Mouse (Mus musculus) lung, adult 2 months (tissue): ENCODE measurements around the gene Hoxa5. TPM values are rescaled to one million over a fixed set of nuclear protein-coding genes. Genes with fewer than 3 reads are reported as not detected.

Source experiments
- DNase-seq: peaks from one replicate; pipeline ENCODE4 v3.0.0; 2022
- H3K4me1 ChIP-seq: fragments of 200-500 bp; 2 replicates; pipeline ENCODE4 v1.6.1; 2011; ENCODE audit warnings: low read length; ENCODE audit not compliant: control insufficient read depth, insufficient read depth
- H3K4me3 ChIP-seq: fragments of 200-500 bp; replicated peaks from 2 replicates; pipeline ENCODE3; 2011; ENCODE audit warnings: low read depth, mild to moderate bottlenecking, control low read depth, low read length; ENCODE audit errors: extremely low read depth
- CTCF ChIP-seq: fragments of 200-500 bp; IDR thresholded peaks from 2 replicates; pipeline ENCODE4 v1.5.1; 2011; ENCODE audit warnings: mild to moderate bottlenecking, low read length, control low read depth; ENCODE audit not compliant: insufficient read depth
- POLR2A ChIP-seq: fragments of 200-500 bp; IDR thresholded peaks from 2 replicates; pipeline ENCODE4 v1.6.1; 2011; ENCODE audit warnings: low read depth, mild to moderate bottlenecking, control low read depth, low read length, borderline replicate concordance; ENCODE audit errors: extremely low read depth
- WGBS: fragments of 180-500 bp; shearing (Covaris S2); methylation state at CpG from one replicate; pipeline ENCODE4 v1.1.7; 2018; 5-methylcytosine and 5-hydroxymethylcytosine counted together
- polyA plus RNA-seq: library from polyadenylated mRNA; depleted of rRNA; stranded (reverse); fragments of >200 nt; gene quantifications from 2 replicates; pipeline ENCODE4 v1.2.3, GENCODE M21; 2012

Gene Hoxa5
- polyA plus RNA-seq, 1 experiment, result 29.1 TPM

DNA sequence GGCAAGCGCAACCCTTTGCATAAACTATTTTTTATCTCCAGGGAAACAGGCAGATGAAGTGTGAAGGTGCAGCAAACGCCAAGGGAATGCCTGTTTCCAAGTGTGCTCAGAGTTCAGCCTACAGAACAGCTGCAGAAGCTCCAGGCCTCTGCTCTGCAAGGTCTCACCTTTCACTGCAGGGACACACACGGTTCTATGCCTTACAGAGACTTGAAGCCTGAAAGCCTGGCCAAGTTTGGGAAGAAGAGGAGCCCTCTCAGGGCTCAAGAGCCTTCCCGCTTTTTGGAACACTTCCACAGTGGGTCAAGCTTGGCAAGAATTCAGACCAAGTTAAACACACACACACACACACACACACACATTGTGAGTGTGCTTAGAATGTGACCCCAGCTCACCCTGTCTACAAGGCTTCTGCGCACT, 15.2 kb downstream of the Hoxa5 start:
- WGBS, result 23% methylated on average over 5 of the region's 5 CpGs
- Histone ChIP-seq H3K4me3 (no peak overlapping the region), H3K4me1 (peaks cover 7% of the 10 kb centered on the region)
- TF ChIP-seq CTCF (no peak), POLR2A (no peak)
- DNase-seq, result no peak

DNA sequence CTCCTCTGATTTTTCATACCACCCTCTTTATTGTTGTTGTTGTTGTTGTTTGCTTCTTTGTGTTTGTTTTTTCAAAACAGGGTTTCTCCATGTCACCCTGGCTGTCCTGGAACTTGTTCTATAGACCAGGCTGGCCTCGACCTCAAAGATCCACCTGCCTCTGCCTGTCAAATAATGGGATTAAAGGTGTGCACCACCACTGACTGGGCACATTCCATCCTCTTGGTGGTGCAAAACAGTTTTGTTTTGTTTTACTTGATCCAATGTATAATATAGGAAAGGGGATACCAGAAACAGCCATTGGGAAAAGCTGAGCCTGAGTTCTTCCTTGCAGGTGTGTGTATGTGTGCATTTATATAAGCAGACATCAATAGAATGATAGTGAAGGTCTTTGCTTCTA, 17.9 kb downstream of the Hoxa5 start:
- H3K4me1 ChIP-seq, result peaks cover 4% of the 10 kb centered on the region
- TF ChIP-seq CTCF (no peak), POLR2A (no peak)
- DNase-seq, result no peak
- H3K4me3 ChIP-seq, result no peak overlapping the region
- 75% methylated on average over 1 of the region's 1 CpGs for WGBS

DNA sequence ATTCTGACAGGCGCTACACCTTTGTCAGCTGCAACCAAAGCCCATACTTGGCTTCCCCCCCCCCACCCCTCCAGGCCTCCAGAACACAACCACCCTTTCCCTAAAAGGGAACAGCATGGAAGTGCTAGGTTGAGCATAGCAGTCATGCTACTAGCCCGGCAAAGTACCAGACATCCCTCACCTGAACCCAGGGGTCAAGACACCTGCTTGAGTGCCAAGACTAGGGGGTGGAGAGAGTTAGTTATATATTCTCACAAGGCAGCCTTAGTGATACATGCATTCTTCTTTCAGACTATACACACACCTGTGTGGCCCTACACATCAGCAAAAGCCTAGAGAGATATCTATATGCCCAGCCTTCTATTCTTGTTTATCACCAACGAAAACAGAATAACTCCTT, 18.6 kb downstream of the Hoxa5 start:
- WGBS, result 56% methylated on average over 3 of the region's 3 CpGs
- H3K4me3 ChIP-seq, result no peak overlapping the region
- TF ChIP-seq CTCF (no peak), POLR2A (no peak)
- peaks cover 4% of the 10 kb centered on the region for H3K4me1 ChIP-seq
- no peak for DNase-seq

DNA sequence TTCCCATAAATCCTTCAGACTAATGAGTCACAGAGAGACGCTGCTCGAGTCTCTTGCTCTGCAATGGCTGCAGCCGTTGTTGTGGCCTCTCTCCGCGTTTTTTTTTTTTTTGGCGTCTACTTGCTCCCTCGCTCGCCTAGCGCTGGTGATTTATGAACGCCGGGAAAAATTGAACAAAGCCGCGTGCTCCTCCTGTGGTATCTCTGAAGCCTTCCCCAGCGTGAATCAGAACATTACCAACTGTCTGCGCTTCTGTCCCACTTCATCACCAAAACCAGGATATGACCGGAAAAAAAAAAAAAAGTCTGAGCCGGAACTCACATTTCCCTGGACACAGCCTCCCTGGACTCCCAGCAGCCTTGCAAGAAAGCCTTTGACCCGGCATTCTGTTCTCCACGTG, 19.2 kb downstream of the Hoxa5 start:
- WGBS, result 11% methylated on average over 19 of the region's 19 CpGs
- DNase-seq, result peak; percentile 5
- TF ChIP-seq POLR2A (no peak), CTCF (no peak)
- H3K4me1 ChIP-seq, result peaks cover 4% of the 10 kb centered on the region
- H3K4me3 ChIP-seq, result peak overlapping the region; percentile 37

DNA sequence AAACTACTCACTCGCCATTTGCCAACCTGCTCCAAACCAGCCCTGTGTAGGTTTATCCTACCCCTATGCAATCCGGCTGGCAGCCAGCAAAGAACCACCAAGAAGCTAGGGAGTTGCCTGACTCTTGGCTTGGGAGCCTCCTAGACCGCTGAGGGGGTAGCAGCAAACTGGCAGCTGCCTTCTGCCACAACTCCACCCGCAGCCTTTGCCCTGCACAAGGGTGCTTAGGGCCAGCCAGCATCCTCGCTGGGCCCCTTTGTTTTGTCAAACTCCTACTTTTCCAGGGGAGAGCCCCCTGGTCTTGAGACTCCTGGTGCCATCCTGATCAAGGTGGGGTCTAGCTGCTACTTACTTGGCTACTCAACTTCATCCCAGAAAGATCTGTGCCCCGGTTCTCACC, 19.7 kb downstream of the Hoxa5 start:
- TF ChIP-seq CTCF, result no peak
- no peak for TF ChIP-seq POLR2A
- Histone ChIP-seq H3K4me3 (no peak overlapping the region), H3K4me1 (no peaks in the 10 kb centered on the region)
- WGBS, result 41% methylated on average over 6 of the region's 6 CpGs
- DNase-seq, result no peak

DNA sequence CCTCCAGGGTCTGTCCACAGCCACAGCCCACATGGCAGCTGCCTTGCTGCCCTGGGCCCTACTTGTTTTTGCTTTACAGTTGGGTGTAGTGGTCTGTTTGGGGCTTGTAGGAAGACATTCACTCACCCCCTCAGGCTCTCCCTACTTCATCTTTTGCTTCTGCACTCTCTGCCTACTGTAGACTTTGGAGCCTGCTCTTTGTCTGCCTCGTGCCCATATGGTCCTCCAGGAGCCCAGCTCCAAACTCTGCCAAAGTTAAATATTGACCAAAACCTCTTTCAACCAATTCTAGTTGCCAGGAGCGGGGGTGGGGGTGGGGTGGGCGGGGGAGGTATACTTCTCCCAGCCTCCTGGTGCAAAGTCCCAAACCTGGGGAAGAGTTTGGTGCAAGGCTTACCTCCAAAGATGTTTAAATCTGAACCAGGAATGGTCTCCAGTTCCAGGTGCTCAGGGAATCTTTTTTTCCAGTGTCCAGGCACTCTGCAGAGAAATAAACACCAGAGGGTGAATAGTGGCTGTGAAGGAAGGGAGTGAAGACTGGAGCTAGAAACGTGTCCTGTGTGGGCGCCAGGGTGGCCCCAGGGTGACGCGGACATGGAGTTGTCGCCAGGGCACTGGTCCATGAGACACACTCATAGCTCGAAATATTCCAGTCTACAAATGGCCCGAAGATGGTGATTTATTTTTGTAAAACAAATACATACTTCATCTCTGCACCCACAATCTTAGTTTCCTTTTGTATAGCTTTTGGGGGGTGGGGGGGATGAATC, 20.9 kb downstream of the Hoxa5 start:
- no peak for DNase-seq
- TF ChIP-seq CTCF (no peak), POLR2A (no peak)
- no peak overlapping the region for H3K4me3 ChIP-seq
- 51% methylated on average over 10 of the region's 10 CpGs for WGBS
- H3K4me1 ChIP-seq, result no peaks in the 10 kb centered on the region

DNA sequence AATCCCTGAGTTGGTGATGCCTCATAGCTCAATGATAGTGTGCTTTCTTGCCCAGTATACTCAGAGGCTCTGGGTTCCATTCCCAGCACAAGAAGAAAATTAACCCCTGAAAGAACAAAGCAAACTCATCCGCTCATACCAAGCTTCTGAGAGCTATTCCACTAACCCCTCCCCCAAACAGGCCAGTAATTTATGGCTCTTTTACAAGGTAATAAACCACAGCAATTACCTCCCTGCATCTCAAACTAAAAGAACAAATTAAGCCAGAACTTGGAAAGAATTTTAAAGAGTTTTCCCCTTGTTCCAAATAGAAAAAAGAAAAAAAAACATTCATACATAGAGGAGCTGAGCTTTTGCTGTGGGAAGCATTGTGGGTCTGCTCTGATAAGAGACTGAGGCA, 21.6 kb downstream of the Hoxa5 start:
- H3K4me3 ChIP-seq, result no peak overlapping the region
- DNase-seq, result peak; percentile 0
- TF ChIP-seq CTCF (no peak), POLR2A (no peak)
- 62% methylated on average over 1 of the region's 1 CpGs for WGBS
- H3K4me1 ChIP-seq, result no peaks in the 10 kb centered on the region

DNA sequence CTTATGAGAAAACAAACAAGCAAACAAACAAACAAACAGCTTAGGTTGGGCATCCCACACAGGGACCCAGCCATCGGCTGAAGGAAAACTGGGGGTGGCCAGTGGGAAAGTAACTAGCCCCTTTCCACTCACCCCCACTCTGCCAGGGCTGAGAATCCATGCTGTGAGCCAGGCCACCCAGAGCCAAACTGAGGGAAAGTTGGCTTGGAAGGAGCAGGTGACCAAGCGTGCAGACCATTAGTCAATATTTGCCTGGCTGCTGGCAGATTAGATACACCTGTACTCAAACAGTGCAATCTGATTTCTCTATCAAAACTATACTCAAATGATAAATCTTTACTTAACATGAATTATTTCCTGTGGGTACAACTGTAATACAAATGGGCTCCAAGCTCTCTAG, 22.4 kb downstream of the Hoxa5 start:
- H3K4me3 ChIP-seq, result no peak overlapping the region
- 57% methylated on average over 2 of the region's 2 CpGs for WGBS
- no peak for DNase-seq
- TF ChIP-seq POLR2A, result no peak
- no peak for TF ChIP-seq CTCF
- no peaks in the 10 kb centered on the region for H3K4me1 ChIP-seq

DNA sequence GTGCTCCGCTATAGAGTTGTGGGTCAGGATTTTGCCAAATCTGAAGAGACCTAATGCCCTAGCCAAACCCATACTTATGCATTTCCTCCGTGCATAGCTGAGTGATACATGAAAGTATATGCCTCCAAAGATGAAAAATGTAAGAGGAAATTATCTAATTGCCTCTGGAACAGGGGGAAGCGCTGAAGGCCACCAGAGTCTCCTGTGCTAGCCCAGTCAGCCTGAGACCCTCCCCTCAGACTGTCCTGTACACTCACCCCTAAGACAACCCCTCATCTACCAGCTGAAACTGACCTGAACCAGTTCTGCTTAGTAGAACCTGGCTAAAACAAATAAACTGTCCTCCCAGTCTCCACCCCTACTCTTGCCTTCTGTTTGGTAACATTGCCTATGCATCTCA, 23.7 kb downstream of the Hoxa5 start:
- TF ChIP-seq CTCF, result no peak
- no peak for TF ChIP-seq POLR2A
- Histone ChIP-seq H3K4me3 (no peak overlapping the region), H3K4me1 (peaks cover 2% of the 10 kb centered on the region; the same call in 1 of the 2 replicates)
- WGBS, result 35% methylated on average over 3 of the region's 3 CpGs
- no peak for DNase-seq

DNA sequence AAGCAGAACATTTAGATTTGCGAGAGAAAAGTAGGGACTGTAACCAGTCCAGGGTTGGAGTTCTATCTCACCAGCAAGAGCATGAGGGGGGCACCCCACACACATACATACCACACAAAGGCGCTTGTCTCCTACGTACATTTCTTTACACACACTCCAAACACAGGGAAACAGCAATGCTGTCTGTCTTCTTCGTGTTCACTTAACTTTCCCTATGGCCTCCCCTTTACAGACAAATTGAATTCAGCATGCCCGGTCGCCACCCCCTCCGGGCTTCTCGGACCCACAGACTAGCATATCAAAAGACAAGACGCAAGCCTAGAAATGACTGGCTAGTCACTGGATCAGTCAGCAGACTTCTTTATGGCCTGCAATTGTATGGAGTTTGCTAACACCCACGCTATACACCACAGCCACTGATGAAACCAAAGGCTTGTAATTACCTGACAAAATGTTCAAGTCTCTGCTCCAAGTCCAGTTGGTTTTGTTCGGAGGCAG, 24.1 kb downstream of the Hoxa5 start:
- peak overlapping the region; percentile 63 for H3K4me3 ChIP-seq
- no peak for DNase-seq
- no peak for TF ChIP-seq CTCF
- no peak for TF ChIP-seq POLR2A
- 32% methylated on average over 11 of the region's 11 CpGs for WGBS
- H3K4me1 ChIP-seq, result peaks cover 2% of the 10 kb centered on the region; the same call in 1 of the 2 replicates

DNA sequence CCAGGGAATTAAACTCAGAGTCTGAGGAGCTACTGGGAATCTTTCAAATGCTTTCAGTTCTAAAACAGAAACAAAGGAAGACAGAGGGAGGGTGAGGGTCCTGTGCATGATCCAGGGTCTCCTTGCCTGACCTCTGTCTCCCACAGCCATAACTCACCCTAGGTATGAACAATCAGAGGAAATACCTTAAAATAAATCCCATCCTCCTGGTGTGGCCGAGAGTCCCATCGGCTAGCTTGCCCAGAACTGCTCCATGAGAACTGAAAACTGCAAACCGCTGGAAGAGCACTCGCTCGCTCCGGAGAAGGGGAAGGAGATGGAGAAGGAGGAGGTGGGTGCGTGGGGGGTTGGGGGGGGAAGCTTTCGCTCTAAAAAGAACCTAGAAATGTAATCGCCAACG, 24.7 kb downstream of the Hoxa5 start:
- DNase-seq, result peak; percentile 10

More for the DNA sequence above, 24.7 kb downstream of the Hoxa5 start:
- TF ChIP-seq POLR2A (no peak), CTCF (no peak)
- Histone ChIP-seq H3K4me3 (peak overlapping the region; percentile 63), H3K4me1 (peaks cover 2% of the 10 kb centered on the region; the same call in 1 of the 2 replicates)
- 20% methylated on average over 10 of the region's 10 CpGs for WGBS
